Mouse (Mus musculus) lung, postnatal 14 days (tissue): ENCODE results near the gene Slc2a10.

ENCODE experiments used
- DNase-seq: peaks from one replicate; pipeline ENCODE4 v3.0.0; 2021

Gene Slc2a10

DNA sequence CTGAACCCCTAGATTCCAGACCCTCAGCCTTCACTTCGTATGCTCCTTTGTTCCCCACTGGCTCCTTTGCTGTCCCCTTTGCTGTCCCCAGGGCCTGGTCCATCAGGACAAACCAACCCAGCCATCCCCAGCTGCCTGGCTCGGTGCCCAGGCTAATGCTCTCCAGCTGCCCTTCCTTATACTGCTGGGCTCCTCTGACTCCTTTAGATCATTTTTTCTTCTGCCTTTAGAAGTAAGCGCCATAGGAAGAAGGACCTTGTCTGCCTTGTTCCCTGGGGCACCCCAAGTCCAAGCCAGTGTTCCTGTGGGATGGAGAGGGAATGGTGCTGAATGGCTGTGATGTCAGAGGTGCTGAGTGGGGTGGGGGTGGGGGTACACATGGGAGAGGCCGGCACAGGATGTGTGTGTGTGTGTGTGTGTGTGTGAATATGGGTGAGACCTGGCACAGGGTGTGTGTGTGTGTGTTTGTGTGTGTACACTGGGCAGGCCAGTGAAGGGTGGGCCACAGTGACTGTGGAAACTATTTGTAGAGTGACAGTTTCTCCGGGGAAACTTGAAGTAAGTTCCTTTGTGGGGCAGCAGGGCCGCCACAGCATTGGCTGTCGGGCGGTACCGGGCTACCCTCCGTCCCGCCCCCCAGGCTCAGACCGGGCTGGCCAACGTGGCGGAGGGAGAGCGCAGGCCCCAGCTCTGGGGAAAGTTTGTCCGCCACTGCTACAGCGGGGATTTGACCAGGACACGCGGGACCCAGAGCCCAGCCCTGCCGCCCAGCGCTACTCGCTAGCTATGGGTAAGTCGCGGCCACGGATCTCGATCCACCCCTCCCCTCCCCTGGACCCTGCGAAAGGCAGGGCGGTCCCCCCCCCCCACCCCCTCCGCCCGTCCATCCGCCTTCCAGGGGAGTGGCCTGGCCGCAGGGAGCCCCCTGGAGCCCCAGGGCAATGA lies at the start of gene Slc2a10:
Gene Slc2a10, plus strand, starts transcription at position 529 of the 945 bp plus-strand sequence.
- DNase-seq: peak; percentile 64

DNA sequence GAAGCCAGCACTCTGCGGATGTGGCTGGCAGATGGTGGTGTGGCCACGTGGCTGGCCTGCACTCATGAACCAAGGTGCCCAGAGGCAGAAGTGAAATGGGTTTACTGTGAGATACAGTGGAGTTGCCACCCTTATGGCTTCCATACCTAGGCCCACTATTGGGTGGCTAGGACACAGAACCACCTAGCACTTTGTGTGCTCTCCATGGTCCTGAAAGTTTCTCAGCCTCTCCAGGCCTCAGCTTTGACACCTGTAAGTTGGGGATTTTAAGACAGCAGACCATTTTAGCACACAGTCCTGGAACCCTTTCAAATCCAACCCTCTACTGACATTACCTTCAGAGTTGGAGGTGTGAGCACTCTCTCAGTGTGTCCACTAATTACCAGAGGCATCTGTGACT lies 46.9 kb upstream of the Slc2a10 start:
- DNase-seq: peak; percentile 6

DNA sequence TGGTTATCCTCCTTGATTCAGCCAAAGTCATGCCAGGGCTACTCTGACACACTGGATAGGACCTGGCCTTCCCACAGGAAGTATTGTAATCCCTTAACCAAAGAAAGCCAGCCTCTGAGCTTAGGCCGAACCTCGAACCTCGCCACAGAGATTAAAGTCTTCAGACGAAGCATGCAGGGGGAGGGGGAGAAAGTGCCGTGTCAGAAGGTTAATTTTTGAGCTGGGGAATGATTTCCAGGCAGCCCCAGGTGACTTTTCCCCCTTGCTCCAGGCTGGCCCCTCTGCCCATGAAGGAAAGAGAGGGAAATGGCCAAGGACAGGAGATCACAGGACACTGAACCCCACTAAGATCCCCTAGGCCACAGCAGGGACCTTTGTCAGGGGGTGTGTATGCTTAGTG lies 45.4 kb upstream of the Slc2a10 start:
- no peak for DNase-seq

DNA sequence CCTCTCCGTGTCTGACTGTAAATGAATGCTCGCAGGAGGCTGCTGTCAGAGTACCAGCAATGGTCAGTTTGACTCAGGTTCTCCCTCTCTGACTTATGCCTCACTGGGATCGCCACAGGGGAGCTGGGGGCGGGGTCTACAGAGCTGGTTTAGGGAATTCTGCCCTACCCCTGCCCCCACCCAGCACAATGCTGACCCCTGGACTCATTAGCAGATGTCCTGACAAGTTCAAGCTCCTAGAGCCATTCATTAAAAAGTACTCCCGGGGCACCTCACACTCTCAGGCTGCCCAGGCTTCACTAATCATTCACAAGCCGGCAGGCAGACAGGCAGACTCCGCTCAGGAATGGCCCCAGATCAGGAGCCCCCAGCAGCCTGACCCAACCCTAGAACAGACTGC lies 43.9 kb upstream of the Slc2a10 start:
- no peak for DNase-seq

DNA sequence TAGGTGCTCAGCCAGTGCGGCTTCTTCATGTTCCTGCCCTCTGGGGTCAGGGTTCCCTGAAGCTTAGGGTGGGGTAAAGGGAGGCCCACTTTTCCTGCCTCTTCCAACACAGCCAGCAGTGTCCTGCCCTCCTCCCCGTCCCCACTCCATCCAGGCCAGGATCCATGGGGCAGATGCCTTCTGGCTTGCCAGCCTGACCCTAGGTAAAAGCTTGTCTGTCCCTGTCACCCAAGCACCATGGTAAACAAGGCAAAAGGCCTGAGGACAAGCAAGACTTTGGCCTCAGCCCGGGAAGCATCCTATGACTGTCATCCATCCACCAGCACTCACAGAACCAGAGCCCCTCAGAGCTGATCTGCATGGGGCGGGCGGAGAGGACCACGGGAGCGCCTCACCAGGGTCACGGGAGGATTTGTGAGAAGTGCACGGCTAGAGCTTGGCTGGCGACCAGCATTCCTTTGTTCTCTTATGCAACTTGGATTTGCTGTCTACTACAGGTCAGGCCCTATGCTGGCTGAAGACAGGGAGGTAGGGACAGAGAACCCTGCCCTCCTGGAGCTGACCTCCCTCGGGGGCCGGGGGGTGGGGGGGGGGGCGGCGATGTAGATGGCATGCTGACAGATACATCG lies 35.6 kb upstream of the Slc2a10 start:
- DNase-seq: peak; percentile 46

DNA sequence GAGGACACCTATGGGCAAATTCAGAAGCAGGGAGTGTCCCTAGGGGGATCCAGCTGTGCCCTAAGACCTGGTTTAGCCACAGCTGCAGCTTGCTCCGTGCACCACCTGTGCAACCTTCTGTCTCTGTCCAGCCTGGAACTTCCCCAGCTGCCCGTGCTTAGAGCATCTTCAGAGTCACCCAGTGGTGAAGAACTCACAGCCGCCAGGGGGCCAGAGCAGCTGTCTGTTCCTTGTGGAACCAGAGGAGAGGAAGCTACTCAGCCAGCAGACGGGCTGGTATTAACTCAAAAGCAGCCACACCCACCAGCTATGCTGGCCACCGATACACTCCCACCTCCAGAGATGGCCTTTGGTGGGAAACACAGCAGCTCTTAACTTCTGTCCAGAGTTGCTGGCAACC lies 33.4 kb upstream of the Slc2a10 start:
- peak; percentile 19 for DNase-seq

DNA sequence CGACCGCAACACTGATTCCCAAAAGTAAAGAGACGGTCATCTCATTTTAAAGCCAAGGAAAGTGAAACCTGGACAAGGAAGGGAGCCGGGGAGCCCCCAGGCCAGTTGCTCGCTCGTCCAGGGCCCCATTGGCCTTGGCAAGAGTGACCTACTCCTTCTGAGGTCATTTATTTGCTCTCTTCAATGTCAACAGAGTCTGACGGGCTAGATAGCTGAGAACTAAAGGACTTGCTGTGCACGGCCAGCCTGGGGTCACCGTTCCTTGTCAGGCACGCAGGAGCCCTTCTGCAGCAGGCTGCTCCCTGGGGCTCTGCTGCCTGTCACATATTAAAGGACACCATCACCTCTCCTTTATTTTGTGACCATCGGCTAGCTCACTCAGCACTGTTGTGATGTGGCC lies 31.6 kb upstream of the Slc2a10 start:
- DNase-seq: no peak

DNA sequence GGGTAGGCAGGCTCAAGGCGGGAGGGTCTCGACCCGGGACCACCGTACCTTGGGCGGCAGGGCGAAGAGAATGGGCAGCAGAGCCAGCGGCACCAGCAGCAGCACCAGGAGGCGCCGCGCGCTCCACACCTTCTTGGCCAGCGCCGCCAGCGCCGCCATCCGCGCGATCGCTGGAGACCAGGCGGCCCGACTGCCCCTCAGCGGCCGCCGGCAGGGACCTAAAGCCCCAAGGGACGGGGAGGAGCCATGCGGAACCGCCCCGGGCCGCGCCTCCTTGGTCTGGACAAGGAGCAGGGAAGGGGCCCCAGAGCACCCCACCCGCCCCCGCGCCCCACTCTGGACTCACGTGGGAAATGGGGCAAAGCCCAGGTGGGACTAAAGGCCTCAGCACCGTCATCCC lies 30.6 kb upstream of the Slc2a10 start, which contains the start of gene Slc13a3:
Gene Slc13a3, minus strand, starts transcription at position 228 of the 400 bp plus-strand sequence.
- DNase-seq: peak; percentile 9

DNA sequence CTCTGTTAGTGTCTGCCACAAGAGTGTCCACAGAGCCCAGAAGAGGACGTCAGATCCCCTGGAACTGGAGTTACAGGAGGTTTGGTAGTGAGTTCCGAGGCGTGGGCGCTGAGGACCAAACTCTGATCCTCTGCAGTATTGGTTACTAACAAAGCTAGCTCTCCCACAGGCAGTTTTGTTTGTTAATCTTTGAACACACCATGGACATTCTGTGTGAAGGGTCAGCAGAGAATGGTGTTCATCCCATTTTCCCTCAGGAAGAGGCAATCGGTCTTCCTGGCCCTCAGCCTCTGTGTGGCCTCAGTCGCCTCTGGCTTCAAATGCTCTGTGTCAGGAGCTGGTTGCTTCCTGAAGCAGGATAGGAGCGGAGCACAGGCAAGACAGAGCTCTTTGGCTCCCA lies 28.2 kb upstream of the Slc2a10 start:
- DNase-seq: no peak

DNA sequence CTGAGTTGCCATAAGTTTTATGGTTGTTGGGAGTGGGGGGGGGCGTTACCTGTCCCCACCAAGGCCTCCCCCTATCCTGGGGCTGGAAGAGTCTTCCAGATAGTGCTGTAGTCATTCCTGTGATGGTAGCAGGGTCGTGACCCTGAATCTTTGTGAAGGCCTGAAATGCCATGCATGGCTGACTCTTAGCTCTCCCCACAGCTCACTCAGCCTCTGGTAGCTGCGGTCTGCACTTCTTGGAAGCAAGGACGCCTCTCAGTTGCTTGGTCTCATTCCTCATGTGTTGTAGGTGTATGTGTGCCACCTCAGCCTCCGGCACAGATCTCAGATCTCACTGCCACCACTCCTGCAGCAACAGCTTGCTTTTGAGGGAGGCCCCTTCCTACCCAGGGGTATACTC lies 27.7 kb upstream of the Slc2a10 start:
- no peak for DNase-seq

DNA sequence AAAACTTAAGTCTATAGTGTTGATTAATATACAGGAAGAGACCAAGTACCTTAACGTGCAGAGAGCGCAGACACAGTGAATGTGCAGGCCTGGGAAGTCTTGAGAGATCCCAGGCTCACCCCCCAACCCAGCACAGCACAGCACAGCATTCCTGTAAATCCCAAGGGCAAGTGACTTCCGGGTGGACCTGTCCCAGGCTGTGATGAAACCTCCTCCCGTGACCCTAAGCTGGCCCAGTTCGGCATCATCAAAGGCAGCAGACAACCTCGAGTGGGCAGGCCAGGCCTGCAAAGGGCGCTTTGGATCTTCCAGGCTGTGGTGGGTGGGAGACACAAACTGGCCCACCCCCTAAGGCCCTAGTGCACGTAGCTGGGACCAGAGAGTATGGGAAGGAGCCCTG lies 21.6 kb upstream of the Slc2a10 start:
- no peak for DNase-seq

DNA sequence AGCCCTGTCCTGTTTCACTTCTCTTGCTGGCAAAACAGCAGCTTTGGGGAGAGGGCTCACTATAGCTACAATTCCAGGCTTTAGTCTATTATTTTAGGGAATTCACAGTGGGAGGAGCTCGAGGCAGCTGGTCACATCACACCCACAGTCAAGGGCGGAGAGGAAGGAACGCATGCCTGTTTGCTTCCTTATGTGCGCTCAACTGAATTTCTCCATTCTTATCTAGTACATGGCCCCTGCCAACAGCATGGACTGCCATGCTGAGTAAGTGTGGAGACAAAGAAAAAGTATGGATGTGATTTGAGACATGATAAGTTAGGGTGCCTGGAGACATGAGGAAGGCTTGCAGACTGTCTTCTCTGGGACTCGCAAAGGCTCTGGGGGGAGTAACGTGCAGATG lies 19.4 kb upstream of the Slc2a10 start:
- no peak for DNase-seq

DNA sequence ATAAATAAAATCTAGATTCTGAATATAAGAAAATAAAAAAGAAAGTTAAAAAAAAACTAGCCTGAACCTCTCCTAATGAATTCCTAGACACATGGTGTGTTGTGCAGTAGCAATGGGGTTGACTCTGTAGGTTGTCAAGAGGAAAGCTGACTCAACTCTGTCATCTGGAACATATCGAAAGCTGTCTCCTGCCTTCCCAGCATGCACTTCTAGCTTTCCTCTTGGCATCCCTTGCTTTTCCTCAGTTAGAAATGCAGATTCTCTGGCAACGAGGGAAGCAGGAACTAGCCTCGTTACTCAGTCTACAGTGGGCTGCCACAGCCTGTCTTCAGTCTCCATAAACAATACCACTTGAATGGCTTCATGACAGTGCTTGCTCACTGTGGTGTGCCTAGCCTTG lies 17.8 kb upstream of the Slc2a10 start:
- no peak for DNase-seq

DNA sequence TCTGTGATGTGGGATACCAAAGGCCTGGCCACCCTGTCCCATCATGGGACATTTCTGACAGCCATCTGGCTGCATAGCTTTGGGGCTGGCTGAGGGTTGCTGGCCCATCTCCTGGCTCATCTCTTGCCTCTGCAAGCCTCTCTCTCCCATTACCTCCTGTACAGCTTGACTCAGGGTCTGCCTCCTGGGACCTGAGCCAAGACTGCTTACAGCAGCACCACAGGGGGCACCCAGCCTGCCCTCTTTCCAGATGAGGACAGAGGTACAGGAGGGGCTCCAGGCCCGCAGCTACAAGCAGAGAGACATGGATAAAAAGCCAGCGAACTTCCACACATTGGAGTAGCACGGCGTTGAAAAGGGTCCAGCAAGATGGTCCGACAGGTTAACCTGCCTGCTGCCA lies 17.2 kb upstream of the Slc2a10 start:
- DNase-seq: no peak

DNA sequence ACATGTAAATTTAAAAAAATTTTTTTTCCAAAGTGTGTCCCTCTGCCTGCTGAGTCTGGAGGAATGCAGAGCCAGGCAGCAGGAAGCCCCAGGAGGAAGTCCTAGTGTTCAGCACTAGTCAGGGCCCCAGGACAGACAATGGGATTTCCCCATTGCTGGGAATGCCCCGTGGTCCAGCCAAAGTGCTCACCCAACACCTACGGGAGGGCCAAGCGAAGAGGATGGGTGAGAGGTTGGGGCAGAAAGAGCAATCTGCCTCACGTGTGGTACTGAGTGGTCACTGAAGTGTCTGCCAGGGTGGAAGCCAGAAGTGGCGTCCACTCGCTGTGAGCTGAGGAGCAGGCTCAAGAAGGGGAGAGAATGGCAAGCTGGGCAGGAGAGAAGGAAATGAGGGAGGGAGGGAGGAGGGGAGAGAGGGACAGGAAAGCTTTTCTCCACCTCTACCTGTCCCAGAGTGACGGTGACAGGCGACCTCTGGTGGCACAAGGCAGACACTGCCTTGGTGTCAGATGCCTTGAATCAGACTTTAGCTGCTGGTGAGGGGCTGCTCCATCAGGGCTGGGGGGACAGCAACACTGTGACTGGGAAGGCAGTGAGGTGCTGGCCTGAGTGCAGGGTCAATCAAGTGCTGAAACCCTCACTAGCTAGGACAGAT lies 16.6 kb upstream of the Slc2a10 start:
- peak; percentile 53 for DNase-seq

DNA sequence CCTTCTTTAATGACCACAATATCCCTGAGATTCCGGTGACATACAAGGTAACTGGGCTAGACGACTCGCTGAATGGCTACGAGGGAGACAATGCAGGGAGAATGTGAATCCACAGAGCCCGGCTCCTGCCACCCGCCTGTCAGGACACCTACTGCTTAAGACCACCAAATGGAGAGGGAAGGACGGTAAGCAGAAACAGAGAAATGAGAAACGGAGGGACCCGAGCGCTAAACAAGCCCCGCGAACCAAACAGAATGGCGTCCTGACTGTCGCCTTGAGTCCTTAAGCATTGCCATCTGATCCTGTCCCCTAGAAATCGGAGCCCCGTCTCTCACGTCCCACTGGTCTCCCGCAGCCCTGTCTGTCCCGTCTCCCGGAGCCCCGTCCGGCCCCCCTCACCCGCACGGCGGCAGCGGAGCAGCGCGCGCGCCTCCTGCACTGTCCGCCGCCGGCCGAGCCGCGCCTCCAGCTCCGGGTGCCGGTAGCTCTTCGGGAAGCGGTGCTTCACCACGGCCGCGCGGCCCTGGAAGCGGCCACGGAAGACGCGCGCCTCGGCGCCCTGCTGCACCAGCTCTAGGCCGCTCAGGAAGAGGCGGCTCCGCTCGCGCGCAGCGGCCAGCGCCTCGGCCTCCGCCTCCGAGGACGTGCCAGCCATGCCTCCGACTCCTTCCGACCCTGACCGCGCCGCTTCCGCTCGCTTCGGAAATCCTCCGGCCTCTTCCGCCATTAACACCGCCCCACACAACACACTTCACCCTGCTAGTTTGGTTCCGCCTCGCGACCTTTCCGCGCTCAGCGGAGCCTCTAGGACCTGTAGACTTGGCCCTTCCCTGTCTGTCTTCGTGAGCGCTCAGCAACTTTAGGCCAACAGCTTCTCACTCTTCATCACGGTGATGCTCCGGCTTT lies 10.7 kb upstream of the Slc2a10 start, which contains the start of gene Trp53rka:
Gene Trp53rka, minus strand, starts transcription at position 677 of the 906 bp plus-strand sequence.
- DNase-seq: peak; percentile 87

DNA sequence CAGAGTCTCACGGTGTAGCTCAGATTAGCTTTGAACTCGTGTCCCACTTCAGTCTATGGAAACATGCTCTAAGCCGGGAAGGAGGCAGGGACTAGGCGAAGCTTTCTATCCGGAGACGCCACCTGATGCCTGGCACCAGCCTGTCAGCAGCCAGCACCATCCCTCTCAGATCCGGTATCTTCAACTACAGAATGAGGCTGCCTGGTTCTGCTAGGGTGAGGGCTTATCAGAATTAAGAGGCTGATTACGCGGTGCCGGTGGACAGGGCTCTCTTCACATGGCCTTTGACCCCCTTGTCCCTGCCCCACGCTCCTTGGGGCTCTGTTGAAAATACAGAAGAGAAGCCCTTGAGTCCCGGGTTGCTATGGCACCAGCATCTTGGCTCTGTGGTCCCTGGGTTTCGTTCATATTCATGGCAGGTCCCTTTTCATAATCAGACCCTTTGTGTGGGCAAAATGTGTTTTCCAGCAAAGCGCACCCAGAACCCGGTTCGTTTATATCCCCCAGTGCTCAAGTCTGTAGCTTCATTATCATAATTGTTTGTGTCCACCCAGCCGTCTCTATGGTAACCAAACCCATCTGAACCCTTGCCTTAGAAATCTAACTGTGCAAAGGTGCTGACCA lies 9.9 kb upstream of the Slc2a10 start:
- no peak for DNase-seq

DNA sequence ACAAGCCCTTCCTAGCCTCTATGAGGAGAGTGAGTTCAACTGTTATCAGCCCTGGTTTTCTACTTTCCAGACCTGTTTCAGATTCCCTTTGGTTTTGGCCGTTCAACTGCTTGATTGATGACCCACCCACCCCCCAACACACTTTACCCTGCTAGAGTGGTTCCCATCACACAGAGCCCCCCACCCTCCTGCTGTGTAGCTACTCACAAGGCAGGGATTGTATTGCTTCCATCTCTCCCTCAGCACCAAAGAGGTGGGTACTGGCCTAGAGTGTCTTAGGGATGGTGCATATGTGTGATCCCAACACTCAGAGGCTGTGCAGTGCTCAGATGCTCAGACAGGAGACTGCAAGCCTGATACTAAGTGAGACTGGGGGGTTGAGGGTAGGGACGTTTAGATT lies 9.1 kb upstream of the Slc2a10 start:
- no peak for DNase-seq

DNA sequence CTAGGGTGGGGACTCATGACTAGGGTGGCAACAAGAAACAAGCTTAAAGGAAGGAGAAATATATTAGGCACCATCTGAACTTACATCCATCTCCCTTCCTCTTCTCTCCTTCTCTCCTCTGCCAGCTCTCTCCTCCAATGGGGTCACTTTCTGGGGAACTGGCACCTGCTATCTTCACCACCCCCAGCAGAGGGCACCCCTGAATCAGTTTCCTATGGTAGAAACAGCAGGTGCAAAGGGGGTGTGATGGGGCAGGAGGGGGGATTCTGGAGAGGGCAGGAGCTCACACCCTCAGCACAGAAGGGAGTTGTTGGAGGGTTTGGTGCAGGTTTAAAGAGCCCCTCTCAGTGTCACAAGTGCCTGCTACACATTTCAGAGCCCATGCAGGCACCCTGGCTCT lies 7.3 kb upstream of the Slc2a10 start:
- DNase-seq: peak; percentile 74

DNA sequence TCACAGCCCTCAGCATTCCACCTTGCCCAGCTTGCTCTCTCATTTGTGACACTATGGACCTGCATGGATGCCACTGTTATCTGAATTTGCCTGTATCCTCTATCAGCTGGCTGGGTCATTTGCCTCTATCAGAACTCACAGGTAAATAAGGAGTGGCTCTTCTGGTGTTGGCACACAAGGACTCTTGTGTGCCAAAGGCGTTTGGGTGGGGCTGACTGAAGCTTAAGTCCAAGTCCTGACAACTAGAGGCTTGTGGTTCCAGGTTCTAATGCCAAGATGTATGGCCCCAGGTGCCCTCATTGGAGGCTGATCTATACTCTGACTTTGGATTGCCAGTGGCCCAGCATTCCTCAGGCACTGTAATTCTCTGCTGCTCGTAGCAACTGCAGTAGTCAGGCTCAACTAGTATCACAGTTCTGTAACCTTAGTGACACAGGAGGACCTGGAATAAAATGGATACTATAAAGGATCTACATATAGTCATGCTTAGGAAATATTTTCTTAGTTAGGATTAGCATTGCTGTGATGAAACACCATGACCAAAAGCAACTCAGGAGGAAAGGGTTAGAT lies 5.8 kb upstream of the Slc2a10 start:
- DNase-seq: no peak

DNA sequence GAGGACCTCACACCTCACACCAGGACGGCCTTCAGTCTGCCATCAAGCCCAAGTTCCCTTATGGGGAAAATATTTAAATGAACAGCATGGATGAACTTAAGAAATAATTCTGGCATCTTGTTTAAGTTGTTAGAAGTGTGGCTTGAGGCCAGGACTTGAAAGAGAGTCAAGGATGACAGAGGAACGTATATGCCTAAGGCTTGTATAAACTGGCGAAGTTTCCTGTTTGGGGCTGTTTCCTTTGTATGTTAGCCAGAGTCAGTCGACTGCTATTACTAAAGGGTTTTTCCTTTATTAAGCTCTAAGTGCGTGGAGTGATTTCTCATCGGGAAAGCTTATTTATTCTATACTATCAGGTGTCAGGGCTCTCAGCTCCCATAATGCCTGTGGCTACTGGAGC lies 4.8 kb upstream of the Slc2a10 start:
- DNase-seq: no peak

DNA sequence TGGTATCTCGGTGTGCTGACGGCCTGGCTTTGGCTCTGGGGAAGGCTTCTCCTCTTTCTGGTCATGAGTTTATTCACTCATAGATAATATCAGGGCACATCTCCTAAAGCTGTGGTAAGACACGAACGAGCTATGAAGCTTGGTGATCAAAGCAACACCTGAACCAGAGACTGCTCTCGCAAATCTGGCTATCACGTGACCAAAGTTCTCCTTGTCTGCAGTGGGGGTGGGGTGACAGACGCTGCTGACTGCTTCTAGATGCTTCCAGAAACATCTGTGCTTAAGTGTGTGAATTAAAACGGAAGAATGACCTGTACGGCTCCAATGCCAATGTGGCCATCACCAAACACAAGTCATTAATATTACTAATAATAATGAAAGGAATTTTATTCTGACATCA lies 6.1 kb downstream of the Slc2a10 start:
- DNase-seq: no peak
